Mouse (Mus musculus) hindbrain, embryonic 10.5 days (tissue): ENCODE results near the gene Zkscan14. TPM values are rescaled to one million over a fixed set of nuclear protein-coding genes. Genes with fewer than 3 reads are reported as not detected.

ENCODE experiments used
- DNase-seq: peaks from one replicate; pipeline ENCODE4 v3.0.0-alpha.2; 2017; ENCODE audit warnings: low spot score
- H3K27ac ChIP-seq: fragments of 300-500 bp; sonication (generic); 2 replicates; pipeline ENCODE4 v1.5.1; 2016; ENCODE audit warnings: mild to moderate bottlenecking, moderate library complexity
- H3K27me3 ChIP-seq: fragments of 300-500 bp; sonication (generic); 2 replicates; pipeline ENCODE4 v1.6.1; 2016; ENCODE audit warnings: mild to moderate bottlenecking; ENCODE audit not compliant: poor library complexity, insufficient read depth, severe bottlenecking
- H3K36me3 ChIP-seq: fragments of 300-500 bp; sonication (generic); 2 replicates; pipeline ENCODE4 v1.6.1; 2016; ENCODE audit warnings: mild to moderate bottlenecking, moderate library complexity
- H3K4me1 ChIP-seq: fragments of 300-500 bp; sonication (generic); replicated peaks from 2 replicates; pipeline ENCODE4 v1.6.1; 2016; ENCODE audit warnings: mild to moderate bottlenecking
- H3K4me3 ChIP-seq: fragments of 300-500 bp; sonication (generic); 2 replicates; pipeline ENCODE4 v1.5.1; 2016; ENCODE audit warnings: mild to moderate bottlenecking, moderate library complexity
- H3K9me3 ChIP-seq: fragments of 300-500 bp; sonication (generic); 2 replicates; pipeline ENCODE4 v1.6.1; 2016; ENCODE audit warnings: mild to moderate bottlenecking, moderate library complexity
- WGBS: fragments of 180-500 bp; shearing (Covaris S2); methylation state at CpG from one replicate; pipeline ENCODE4 v1.1.7; 2016; 5-methylcytosine and 5-hydroxymethylcytosine counted together
- polyA plus RNA-seq: library from polyadenylated mRNA; unstranded; fragments of >200 nt; fragmentation: Nextera tagmentation; extraction: Ambion mirVana; gene quantifications from 2 replicates; pipeline ENCODE4 v1.2.1, GENCODE M21; 2016

Zkscan14 gene
- polyA plus RNA-seq, 1 experiment from 2014 or later: 9.2 TPM

DNA sequence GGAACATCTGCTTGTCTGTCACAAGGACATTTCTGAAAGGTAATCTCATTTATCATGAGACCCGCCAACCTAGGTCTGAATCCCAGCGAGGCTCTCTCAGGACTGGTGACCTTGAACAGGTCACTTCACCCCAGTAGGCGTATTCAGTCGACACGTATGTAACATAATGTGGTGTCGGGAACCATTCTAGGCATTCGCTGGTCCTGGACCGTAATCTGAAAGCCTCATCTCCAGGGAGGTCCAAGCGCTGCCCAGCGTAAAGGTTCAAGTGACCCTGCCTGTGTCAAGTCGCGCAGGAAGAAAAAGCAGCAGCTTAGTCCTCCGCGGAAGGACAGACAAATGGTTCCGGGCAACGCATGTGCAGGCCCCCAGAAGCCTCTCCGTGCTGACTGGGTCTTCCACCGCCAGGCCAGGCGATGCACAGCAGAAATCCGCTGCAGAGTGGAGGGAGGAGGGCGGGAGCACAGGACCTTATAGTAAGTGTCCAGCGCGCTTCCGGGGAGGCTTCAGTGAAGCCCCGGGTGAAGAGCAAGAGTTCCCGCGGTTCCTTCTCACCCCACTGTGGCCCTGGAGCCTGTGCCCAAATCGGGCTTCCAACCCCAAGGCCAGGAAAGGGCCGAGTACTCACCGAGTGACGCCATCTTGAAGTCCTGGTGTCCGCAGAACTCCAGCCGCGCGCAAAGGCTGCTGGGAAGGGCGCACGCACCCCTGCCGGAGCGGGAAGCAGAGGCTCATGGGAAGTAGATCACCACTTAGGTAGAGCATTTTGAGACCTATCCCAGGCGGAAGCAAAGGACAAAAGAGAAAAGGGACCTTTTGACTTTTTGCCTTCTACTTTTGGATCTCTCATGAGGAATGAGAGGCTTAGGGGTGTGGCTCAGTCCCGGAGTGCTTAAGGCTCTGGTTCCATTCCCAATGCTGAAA is 10.5 kb downstream of the Zkscan14 start:
- Histone ChIP-seq H3K4me3 (peak overlapping the region; percentile 95), H3K9me3 (no peaks in the 10 kb centered on the region), H3K4me1 (peaks cover 22% of the 10 kb centered on the region), H3K27me3 (no peaks in the 10 kb centered on the region), H3K36me3 (peaks cover 62% of the 10 kb centered on the region), H3K27ac (peak overlapping the region; percentile 98)
- peak; percentile 93 for DNase-seq
- 1% methylated on average over 41 of the region's 41 CpGs for WGBS

DNA sequence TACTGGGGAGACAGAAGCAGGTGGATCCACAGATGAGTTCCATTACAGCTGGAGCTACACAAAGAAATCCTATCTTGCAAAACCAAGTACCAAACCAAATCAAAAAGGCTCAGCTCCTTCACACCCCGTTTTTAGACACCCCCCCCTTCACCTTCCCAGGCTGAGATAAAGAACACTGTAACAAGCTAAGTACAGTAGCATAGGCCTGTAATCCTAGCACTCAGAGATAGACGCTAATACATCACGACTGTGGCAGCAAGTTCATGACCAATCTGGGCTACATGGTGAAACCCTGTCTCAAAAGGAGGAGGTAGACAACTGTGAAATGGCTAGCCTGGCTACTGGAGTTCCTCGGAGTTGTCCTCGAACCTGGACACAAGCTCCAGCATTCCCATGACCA is 11.3 kb downstream of the Zkscan14 start:
- no peaks in the 10 kb centered on the region for H3K27me3 ChIP-seq
- whole genome bisulfite sequencing: 65% methylated on average over 5 of the region's 5 CpGs
- no peaks in the 10 kb centered on the region for H3K9me3 ChIP-seq
- peaks cover 62% of the 10 kb centered on the region for H3K36me3 ChIP-seq
- DNase-seq: no peak
- peak overlapping the region; percentile 95 for H3K4me3 ChIP-seq
- H3K27ac ChIP-seq: peak overlapping the region; percentile 98
- peaks cover 22% of the 10 kb centered on the region for H3K4me1 ChIP-seq

- WGBS: 94% methylated on average over 6 of the region's 6 CpGs
- H3K4me1 ChIP-seq: peaks cover 22% of the 10 kb centered on the region
- no peaks in the 10 kb centered on the region for H3K27me3 ChIP-seq
- no peaks in the 10 kb centered on the region for H3K9me3 ChIP-seq
- H3K36me3 ChIP-seq: peaks cover 62% of the 10 kb centered on the region
- no peak overlapping the region for H3K27ac ChIP-seq
- DNase-seq: no peak
- H3K4me3 ChIP-seq: peak overlapping the region; percentile 95; the same call in 1 of the 2 replicates
These were observed 12.3 kb downstream of the Zkscan14 start for GRCm38 (mm10) chr5:145189416-145189815.

- WGBS: 91% methylated on average over 2 of the region's 2 CpGs
- DNase-seq: no peak
- no peaks in the 10 kb centered on the region for H3K9me3 ChIP-seq
- peaks cover 93% of the 10 kb centered on the region for H3K36me3 ChIP-seq
- no peak overlapping the region for H3K27ac ChIP-seq
- peaks cover 10% of the 10 kb centered on the region for H3K4me1 ChIP-seq
- no peaks in the 10 kb centered on the region for H3K27me3 ChIP-seq
- H3K4me3 ChIP-seq: no peak overlapping the region
These were observed 16.4 kb downstream of the Zkscan14 start for GRCm38 (mm10) chr5:145185244-145185643.

DNA sequence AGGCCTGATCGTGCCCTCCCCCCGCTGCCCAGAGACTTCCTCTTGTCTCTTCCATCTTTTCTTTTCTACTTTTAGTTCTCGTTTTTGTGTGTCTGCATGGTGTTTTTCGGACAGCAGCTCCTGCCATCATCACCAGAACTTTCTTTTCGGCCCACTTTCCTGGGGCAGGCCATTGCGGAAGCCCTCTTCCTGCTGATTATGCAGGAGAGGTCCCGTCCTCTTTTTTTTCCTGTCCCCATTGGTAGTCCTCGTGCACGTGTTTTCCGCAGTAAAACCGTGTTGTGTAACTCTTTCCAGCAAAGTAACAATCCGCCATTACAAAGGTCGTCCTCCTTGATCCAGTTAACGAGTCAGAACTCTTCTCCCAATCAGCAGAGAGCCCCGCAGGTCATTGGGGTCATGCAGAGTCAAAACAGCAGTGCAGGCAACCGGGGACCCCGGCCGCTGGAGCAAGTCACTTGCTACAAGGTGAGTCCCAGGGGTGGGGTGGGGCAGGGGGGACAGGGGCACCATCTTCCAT is 23.1 kb downstream of the Zkscan14 start:
- no peaks in the 10 kb centered on the region for H3K4me1 ChIP-seq
- H3K36me3 ChIP-seq: peaks cover 100% of the 10 kb centered on the region
- DNase-seq: no peak
- WGBS: 87% methylated on average over 18 of the region's 18 CpGs
- no peaks in the 10 kb centered on the region for H3K27me3 ChIP-seq
- H3K4me3 ChIP-seq: no peak overlapping the region
- no peak overlapping the region for H3K27ac ChIP-seq
- no peaks in the 10 kb centered on the region for H3K9me3 ChIP-seq

GRCm38 (mm10) chr5:145167306-145167661 is 34.4 kb downstream of the Zkscan14 start:
- Histone ChIP-seq H3K4me1 (peaks cover 22% of the 10 kb centered on the region), H3K36me3 (peaks cover 54% of the 10 kb centered on the region), H3K27ac (peak overlapping the region; percentile 91), H3K9me3 (no peaks in the 10 kb centered on the region), H3K4me3 (peak overlapping the region; percentile 96), H3K27me3 (no peaks in the 10 kb centered on the region)
- DNase-seq: no peak
- WGBS: 0% methylated on average over 28 of the region's 28 CpGs

DNA sequence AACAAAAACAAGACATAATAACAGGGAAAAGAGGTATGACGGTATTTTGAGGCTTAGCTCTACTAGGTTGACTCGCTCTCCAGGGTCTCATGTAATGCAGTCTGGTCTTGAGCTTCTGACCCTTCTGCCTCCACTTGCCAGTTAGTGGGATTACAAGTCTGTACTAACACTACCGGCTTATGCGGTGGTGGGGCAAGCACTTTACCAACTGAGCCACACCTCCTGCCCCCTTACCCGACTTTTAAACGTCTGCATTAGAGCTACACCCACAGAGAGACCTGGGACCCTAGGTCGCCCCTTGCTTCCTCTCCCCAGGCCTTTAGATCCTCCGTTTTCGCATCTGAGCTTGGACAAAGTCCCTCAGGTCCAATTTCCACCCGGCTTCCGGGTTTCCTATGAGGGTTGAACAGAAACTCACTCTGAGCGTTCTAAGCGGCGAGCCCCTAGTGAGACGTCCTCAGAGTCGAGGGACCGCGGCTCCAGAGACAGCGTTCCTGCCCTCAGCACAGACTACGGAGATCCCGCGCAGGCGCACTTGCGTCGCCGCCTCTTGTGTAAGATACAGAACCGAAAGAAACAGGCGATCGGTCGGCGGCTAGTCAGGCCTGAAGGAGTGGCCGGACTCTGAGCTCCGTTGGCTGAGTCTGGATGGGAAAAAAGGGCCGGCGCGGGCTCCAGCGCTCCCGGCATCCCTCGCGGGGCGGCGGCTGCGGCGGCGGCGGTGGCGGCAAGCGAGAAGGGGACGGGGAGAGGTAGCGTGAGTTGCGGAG is 34.9 kb downstream of the Zkscan14 start, which contains the start of the genes Ptcd1 and Cpsf4:
Ptcd1 (minus strand) TSS at position 573 of the 770 bp plus-strand sequence.
Cpsf4 (plus strand) TSS at position 678 of the 770 bp plus-strand sequence.
- Histone ChIP-seq H3K27me3 (no peaks in the 10 kb centered on the region), H3K36me3 (peaks cover 53% of the 10 kb centered on the region), H3K4me3 (peak within 1 kb of the TSS; percentile 96), H3K27ac (peak within 1 kb of the TSS; percentile 91), H3K4me1 (peaks cover 22% of the 10 kb centered on the region), H3K9me3 (no peaks in the 10 kb centered on the region)
- under 1% methylated on average over 51 of the region's 51 CpGs for WGBS
- peak; percentile 99 for DNase-seq

GRCm38 (mm10) chr5:145165184-145165583 is 36.5 kb downstream of the Zkscan14 start:
- 86% methylated on average over 15 of the region's 15 CpGs for WGBS
- peaks cover 22% of the 10 kb centered on the region for H3K4me1 ChIP-seq
- peaks cover 53% of the 10 kb centered on the region for H3K36me3 ChIP-seq
- no peaks in the 10 kb centered on the region for H3K9me3 ChIP-seq
- H3K27ac ChIP-seq: no peak overlapping the region
- no peaks in the 10 kb centered on the region for H3K27me3 ChIP-seq
- peak overlapping the region; percentile 18; the same call in 1 of the 2 replicates for H3K4me3 ChIP-seq
- DNase-seq: no peak

- Histone ChIP-seq H3K36me3 (peaks cover 54% of the 10 kb centered on the region), H3K9me3 (no peaks in the 10 kb centered on the region), H3K27me3 (no peaks in the 10 kb centered on the region), H3K4me1 (peaks cover 22% of the 10 kb centered on the region), H3K27ac (no peak overlapping the region), H3K4me3 (no peak overlapping the region)
- 72% methylated on average over 3 of the region's 3 CpGs for WGBS
- no peak for DNase-seq
These were observed 37.0 kb downstream of the Zkscan14 start for GRCm38 (mm10) chr5:145164710-145165109.

- H3K36me3 ChIP-seq: peaks cover 86% of the 10 kb centered on the region
- no peaks in the 10 kb centered on the region for H3K27me3 ChIP-seq
- peaks cover 6% of the 10 kb centered on the region for H3K4me1 ChIP-seq
- 96% methylated on average over 14 of the region's 14 CpGs for WGBS
- no peak overlapping the region for H3K27ac ChIP-seq
- no peak overlapping the region for H3K4me3 ChIP-seq
- H3K9me3 ChIP-seq: no peaks in the 10 kb centered on the region
- no peak for DNase-seq
These were observed 40.3 kb downstream of the Zkscan14 start for GRCm38 (mm10) chr5:145161361-145161760.

DNA sequence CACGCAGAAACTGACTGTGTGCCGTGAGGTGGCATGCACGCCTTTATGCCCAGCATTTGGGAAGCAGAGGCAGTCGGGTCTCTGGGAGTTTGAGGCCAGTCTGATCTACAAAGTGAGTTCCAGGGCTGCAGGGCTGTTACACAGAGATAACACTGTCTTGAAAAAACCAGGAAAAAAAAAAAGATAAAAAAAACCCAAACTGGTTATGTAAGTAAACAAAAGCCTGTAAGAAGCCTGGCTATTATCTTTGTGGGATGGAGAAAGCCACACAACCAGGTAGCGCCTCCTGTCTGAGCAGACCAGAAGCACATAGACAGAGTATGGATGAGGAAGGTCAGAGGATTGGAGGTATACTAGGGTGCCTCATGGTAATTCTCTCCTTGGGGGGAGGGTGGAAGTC is 49.0 kb downstream of the Zkscan14 start:
- DNase-seq: no peak
- 93% methylated on average over 5 of the region's 5 CpGs for WGBS
- Histone ChIP-seq H3K9me3 (no peaks in the 10 kb centered on the region), H3K27ac (no peak overlapping the region), H3K36me3 (peaks cover 98% of the 10 kb centered on the region), H3K4me3 (no peak overlapping the region), H3K4me1 (no peaks in the 10 kb centered on the region), H3K27me3 (no peaks in the 10 kb centered on the region)

GRCm38 (mm10) chr5:145149294-145149693 is 52.4 kb downstream of the Zkscan14 start:
- no peak overlapping the region for H3K27ac ChIP-seq
- H3K4me1 ChIP-seq: no peaks in the 10 kb centered on the region
- DNase-seq: no peak
- no peak overlapping the region for H3K4me3 ChIP-seq
- whole genome bisulfite sequencing: 87% methylated on average over 6 of the region's 6 CpGs
- no peaks in the 10 kb centered on the region for H3K9me3 ChIP-seq
- peaks cover 100% of the 10 kb centered on the region for H3K36me3 ChIP-seq
- no peaks in the 10 kb centered on the region for H3K27me3 ChIP-seq
